Mouse (Mus musculus): ENCODE results near the gene Trip6. TPM values are rescaled to one million over a fixed set of nuclear protein-coding genes. Genes with fewer than 3 reads are reported as not detected.

The Trip6 gene
- polyA plus RNA-seq, 1 experiment from 2014 or later, result 17.0 TPM

- no peaks in the 10 kb centered on the region for H3K27me3 ChIP-seq (replicated peaks; ENCODE audit: control insufficient read depth, insufficient read depth, low read length)
- H3K9me3 ChIP-seq (ENCODE audit: control insufficient read depth, low read length), result no peaks in the 10 kb centered on the region
- H3K9ac ChIP-seq (replicated peaks; ENCODE audit: low read depth, low read length), result no peak overlapping the region
- no peak for ATAC-seq
- H3K27ac ChIP-seq (ENCODE audit: low read length), result no peak overlapping the region
- H3K4me3 ChIP-seq (replicated peaks; ENCODE audit: low read length), result peak overlapping the region; percentile 86
- 74% methylated on average over 3 of the region's 3 CpGs for WGBS
- H3K4me1 ChIP-seq (replicated peaks; ENCODE audit: control insufficient read depth, insufficient read depth, low read length), result peaks cover 25% of the 10 kb centered on the region
- H3K4me2 ChIP-seq (ENCODE audit: low read length), result peak overlapping the region; percentile 91
- peaks cover 20% of the 10 kb centered on the region for H3K36me3 ChIP-seq (ENCODE audit: control insufficient read depth, insufficient read depth)
Observed at GRCm38 (mm10) chr5:137305822-137306221, 8.4 kb downstream of the Trip6 start.

DNA sequence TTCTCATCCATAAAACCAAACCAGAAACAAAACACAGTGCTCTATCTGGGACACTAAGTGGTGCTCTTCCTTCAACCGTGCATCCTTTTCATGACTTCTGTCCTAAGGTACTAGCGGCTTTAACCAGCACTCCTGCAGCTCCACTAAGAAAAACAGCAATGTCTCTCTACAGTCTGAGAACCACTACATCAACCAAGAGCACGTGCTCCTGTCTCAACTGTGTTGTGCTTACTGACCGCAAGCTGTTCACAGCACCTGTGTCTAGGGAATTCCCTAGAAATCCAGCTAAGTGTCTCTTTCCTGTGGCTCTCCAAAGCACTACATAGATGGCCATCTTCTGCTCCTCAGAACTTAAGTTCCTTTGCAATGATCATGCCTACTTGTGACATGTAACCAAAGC lies 9.4 kb downstream of the Trip6 start:
- Histone ChIP-seq H3K4me1 (replicated peaks; ENCODE audit: control insufficient read depth, insufficient read depth, low read length) (peaks cover 25% of the 10 kb centered on the region), H3K27me3 (replicated peaks; ENCODE audit: control insufficient read depth, insufficient read depth, low read length) (no peaks in the 10 kb centered on the region), H3K4me3 (replicated peaks; ENCODE audit: low read length) (no peak overlapping the region), H3K27ac (ENCODE audit: low read length) (no peak overlapping the region), H3K9me3 (ENCODE audit: control insufficient read depth, low read length) (no peaks in the 10 kb centered on the region), H3K36me3 (ENCODE audit: control insufficient read depth, insufficient read depth) (peaks cover 30% of the 10 kb centered on the region), H3K9ac (replicated peaks; ENCODE audit: low read depth, low read length) (0 out of 2 replicates have a peak overlapping the region, but pooled peaks have one; percentile 3), H3K4me2 (ENCODE audit: low read length) (peak overlapping the region; percentile 91)
- no peak for ATAC-seq
- WGBS, result 65% methylated on average over 4 of the region's 4 CpGs

- no peaks in the 10 kb centered on the region for H3K27me3 ChIP-seq (replicated peaks; ENCODE audit: control insufficient read depth, insufficient read depth, low read length)
- no peak overlapping the region for H3K27ac ChIP-seq (ENCODE audit: low read length)
- ATAC-seq, result no peak
- no peak overlapping the region for H3K9ac ChIP-seq (replicated peaks; ENCODE audit: low read depth, low read length)
- H3K9me3 ChIP-seq (ENCODE audit: control insufficient read depth, low read length), result no peaks in the 10 kb centered on the region
- no peak overlapping the region for H3K4me3 ChIP-seq (replicated peaks; ENCODE audit: low read length)
- WGBS, result 78% methylated on average over 3 of the region's 3 CpGs
- peaks cover 25% of the 10 kb centered on the region for H3K4me1 ChIP-seq (replicated peaks; ENCODE audit: control insufficient read depth, insufficient read depth, low read length)
- H3K36me3 ChIP-seq (ENCODE audit: control insufficient read depth, insufficient read depth), result peaks cover 32% of the 10 kb centered on the region
- H3K4me2 ChIP-seq (ENCODE audit: low read length), result no peak overlapping the region
Observed at GRCm38 (mm10) chr5:137304165-137304564, 10.0 kb downstream of the Trip6 start.

GRCm38 (mm10) chr5:137303609-137304008 lies 10.6 kb downstream of the Trip6 start:
- no peak for ATAC-seq
- WGBS, result 82% methylated on average over 4 of the region's 4 CpGs
- Histone ChIP-seq H3K4me1 (replicated peaks; ENCODE audit: control insufficient read depth, insufficient read depth, low read length) (peaks cover 25% of the 10 kb centered on the region), H3K4me3 (replicated peaks; ENCODE audit: low read length) (no peak overlapping the region), H3K27me3 (replicated peaks; ENCODE audit: control insufficient read depth, insufficient read depth, low read length) (no peaks in the 10 kb centered on the region), H3K4me2 (ENCODE audit: low read length) (no peak overlapping the region), H3K36me3 (ENCODE audit: control insufficient read depth, insufficient read depth) (peaks cover 32% of the 10 kb centered on the region), H3K9ac (replicated peaks; ENCODE audit: low read depth, low read length) (no peak overlapping the region), H3K9me3 (ENCODE audit: control insufficient read depth, low read length) (no peaks in the 10 kb centered on the region), H3K27ac (ENCODE audit: low read length) (no peak overlapping the region)

DNA sequence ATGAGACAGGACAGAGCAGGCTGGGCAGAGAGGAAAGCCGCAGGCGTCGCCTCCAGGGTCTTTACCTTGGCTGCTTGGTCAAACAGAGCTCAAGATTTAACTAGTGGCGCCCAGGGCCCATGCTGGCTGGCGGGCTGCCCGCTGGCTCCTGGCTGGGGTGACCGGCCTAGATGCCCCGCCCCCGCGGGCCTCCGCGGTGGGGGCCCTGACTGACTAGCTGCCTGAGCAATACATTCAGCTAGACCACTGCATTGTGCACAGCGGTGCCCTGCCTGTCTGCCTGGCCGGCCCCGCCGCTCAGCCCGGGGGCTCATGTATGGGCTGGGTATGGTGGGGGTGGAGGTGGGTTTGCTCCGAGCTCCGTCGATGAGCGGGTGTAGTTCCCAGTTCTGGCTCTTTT lies 13.0 kb downstream of the Trip6 start:
- Histone ChIP-seq H3K4me2 (ENCODE audit: low read length) (no peak overlapping the region), H3K27me3 (replicated peaks; ENCODE audit: control insufficient read depth, insufficient read depth, low read length) (no peaks in the 10 kb centered on the region), H3K4me3 (replicated peaks; ENCODE audit: low read length) (no peak overlapping the region), H3K9ac (replicated peaks; ENCODE audit: low read depth, low read length) (no peak overlapping the region), H3K9me3 (ENCODE audit: control insufficient read depth, low read length) (no peaks in the 10 kb centered on the region), H3K36me3 (ENCODE audit: control insufficient read depth, insufficient read depth) (peaks cover 56% of the 10 kb centered on the region), H3K4me1 (replicated peaks; ENCODE audit: control insufficient read depth, insufficient read depth, low read length) (peaks cover 18% of the 10 kb centered on the region), H3K27ac (ENCODE audit: low read length) (no peak overlapping the region)
- WGBS, result 49% methylated on average over 21 of the region's 21 CpGs
- peak; percentile 49; the same call in 1 of the 2 replicates for ATAC-seq

DNA sequence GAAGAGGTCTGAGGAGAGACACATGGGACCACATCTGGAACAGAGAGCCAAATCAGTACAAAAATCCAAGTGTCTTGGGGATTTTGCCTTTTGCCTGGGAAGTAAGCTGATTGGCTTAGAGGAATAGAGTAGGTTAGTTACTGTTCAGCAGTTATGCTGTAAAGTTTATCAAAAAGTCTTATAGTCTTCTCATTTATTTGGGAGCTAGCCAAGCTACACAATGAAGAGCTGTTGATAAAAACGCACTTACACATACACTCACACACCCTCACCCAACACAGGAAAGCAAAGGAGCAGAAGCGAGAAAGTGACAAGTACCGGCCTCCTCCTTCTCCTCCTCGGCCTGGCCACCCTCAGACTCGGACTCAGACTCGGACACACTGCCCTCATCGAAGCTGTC lies 15.0 kb downstream of the Trip6 start:
- WGBS, result 88% methylated on average over 7 of the region's 7 CpGs
- Histone ChIP-seq H3K9ac (replicated peaks; ENCODE audit: low read depth, low read length) (no peak overlapping the region), H3K4me3 (replicated peaks; ENCODE audit: low read length) (no peak overlapping the region), H3K27ac (ENCODE audit: low read length) (no peak overlapping the region), H3K27me3 (replicated peaks; ENCODE audit: control insufficient read depth, insufficient read depth, low read length) (no peaks in the 10 kb centered on the region), H3K9me3 (ENCODE audit: control insufficient read depth, low read length) (no peaks in the 10 kb centered on the region), H3K36me3 (ENCODE audit: control insufficient read depth, insufficient read depth) (peaks cover 66% of the 10 kb centered on the region), H3K4me1 (replicated peaks; ENCODE audit: control insufficient read depth, insufficient read depth, low read length) (peaks cover 5% of the 10 kb centered on the region), H3K4me2 (ENCODE audit: low read length) (no peak overlapping the region)
- no peak for ATAC-seq

DNA sequence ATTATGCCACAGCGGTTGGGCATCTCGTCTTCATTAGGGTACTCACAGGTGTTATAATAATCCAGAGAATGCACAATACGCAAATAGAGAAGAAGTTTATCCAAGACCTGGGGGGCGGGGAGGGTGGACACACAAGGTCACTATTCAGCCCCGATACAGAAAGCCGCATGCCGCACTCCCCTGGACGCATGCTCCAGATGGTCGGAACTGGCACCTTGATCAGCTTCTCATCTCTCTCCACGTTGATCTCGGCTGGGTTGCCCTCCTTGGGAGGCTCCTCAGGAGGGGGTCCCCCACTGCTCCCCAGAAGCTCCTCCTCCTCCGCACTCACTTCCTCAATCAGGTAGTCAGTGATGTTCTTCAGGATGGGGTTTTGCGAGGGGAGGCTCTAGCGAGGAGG lies 17.1 kb downstream of the Trip6 start:
- ATAC-seq, result no peak
- Histone ChIP-seq H3K4me1 (replicated peaks; ENCODE audit: control insufficient read depth, insufficient read depth, low read length) (peaks cover 18% of the 10 kb centered on the region), H3K9me3 (ENCODE audit: control insufficient read depth, low read length) (no peaks in the 10 kb centered on the region), H3K4me3 (replicated peaks; ENCODE audit: low read length) (no peak overlapping the region), H3K36me3 (ENCODE audit: control insufficient read depth, insufficient read depth) (peaks cover 58% of the 10 kb centered on the region), H3K9ac (replicated peaks; ENCODE audit: low read depth, low read length) (no peak overlapping the region), H3K4me2 (ENCODE audit: low read length) (no peak overlapping the region), H3K27ac (ENCODE audit: low read length) (no peak overlapping the region), H3K27me3 (replicated peaks; ENCODE audit: control insufficient read depth, insufficient read depth, low read length) (no peaks in the 10 kb centered on the region; the same call in 1 of the 2 replicates)
- WGBS, result 92% methylated on average over 14 of the region's 14 CpGs

DNA sequence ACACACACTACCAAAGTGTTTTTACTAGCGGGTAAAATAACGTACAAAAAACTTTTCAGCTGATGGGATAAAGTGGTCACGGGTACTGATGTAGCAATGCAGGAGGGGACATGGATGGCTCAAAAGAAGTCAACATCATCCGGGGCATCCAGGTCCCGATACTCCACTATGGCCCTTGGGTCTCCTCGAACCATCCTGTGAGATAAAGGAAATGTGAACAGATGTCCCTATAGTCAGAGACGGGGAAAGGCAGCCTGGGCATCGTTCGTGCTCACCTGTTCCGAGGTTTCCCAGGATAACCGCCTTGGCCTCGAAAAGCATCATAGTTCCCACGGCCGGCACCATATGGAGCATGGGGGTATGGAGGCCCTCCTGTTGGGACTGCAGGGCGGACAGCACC lies 18.5 kb downstream of the Trip6 start:
- H3K27ac ChIP-seq (ENCODE audit: low read length), result no peak overlapping the region
- ATAC-seq, result no peak
- no peak overlapping the region for H3K4me3 ChIP-seq (replicated peaks; ENCODE audit: low read length)
- no peaks in the 10 kb centered on the region; the same call in 1 of the 2 replicates for H3K27me3 ChIP-seq (replicated peaks; ENCODE audit: control insufficient read depth, insufficient read depth, low read length)
- H3K36me3 ChIP-seq (ENCODE audit: control insufficient read depth, insufficient read depth), result peaks cover 44% of the 10 kb centered on the region
- H3K4me1 ChIP-seq (replicated peaks; ENCODE audit: control insufficient read depth, insufficient read depth, low read length), result peaks cover 18% of the 10 kb centered on the region
- no peaks in the 10 kb centered on the region for H3K9me3 ChIP-seq (ENCODE audit: control insufficient read depth, low read length)
- 91% methylated on average over 15 of the region's 15 CpGs for WGBS
- H3K9ac ChIP-seq (replicated peaks; ENCODE audit: low read depth, low read length), result no peak overlapping the region
- H3K4me2 ChIP-seq (ENCODE audit: low read length), result no peak overlapping the region

DNA sequence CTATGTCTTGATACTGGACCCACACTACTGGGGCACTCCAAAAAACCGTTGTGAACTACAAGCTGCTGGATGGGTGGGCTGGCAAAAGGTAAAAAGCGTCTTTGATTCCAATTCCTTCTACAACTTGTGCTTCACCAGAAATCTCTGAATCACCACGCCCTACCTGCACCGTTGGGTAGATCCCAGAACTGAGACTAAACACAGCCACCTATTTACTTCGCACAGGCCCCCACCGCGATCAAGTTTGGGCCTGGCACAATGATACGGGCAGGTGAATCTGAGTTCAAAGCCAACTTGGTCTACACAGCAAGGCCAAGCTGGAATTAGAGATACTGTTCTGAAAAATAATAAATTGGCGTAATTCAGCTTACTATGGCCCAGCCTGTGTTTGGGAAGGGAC lies 18.9 kb downstream of the Trip6 start:
- ATAC-seq, result no peak
- H3K27me3 ChIP-seq (replicated peaks; ENCODE audit: control insufficient read depth, insufficient read depth, low read length), result peaks cover 2% of the 10 kb centered on the region
- H3K4me1 ChIP-seq (replicated peaks; ENCODE audit: control insufficient read depth, insufficient read depth, low read length), result peaks cover 18% of the 10 kb centered on the region
- 78% methylated on average over 9 of the region's 9 CpGs for WGBS
- peak overlapping the region; percentile 76 for H3K9ac ChIP-seq (replicated peaks; ENCODE audit: low read depth, low read length)
- no peak overlapping the region for H3K27ac ChIP-seq (ENCODE audit: low read length)
- H3K4me3 ChIP-seq (replicated peaks; ENCODE audit: low read length), result no peak overlapping the region
- peak overlapping the region; percentile 99; the same call in 1 of the 2 replicates for H3K4me2 ChIP-seq (ENCODE audit: low read length)
- no peaks in the 10 kb centered on the region for H3K9me3 ChIP-seq (ENCODE audit: control insufficient read depth, low read length)
- H3K36me3 ChIP-seq (ENCODE audit: control insufficient read depth, insufficient read depth), result peaks cover 40% of the 10 kb centered on the region

DNA sequence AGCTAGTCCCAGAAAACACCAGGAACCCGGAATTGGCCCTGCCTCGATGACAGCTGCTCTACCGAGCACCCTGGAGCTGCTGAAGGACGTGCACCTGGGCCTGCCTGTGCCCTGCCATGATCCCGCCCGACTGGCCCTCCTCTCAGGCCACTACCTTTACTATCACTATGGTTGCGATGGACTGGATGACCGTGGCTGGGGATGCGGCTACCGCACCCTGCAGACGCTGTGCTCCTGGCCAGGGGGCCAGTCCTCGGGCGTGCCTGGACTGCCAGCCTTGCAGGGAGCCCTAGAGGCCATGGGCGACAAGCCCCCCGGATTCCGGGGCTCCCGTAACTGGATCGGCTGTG lies 19.5 kb downstream of the Trip6 start:
- peaks cover 34% of the 10 kb centered on the region for H3K36me3 ChIP-seq (ENCODE audit: control insufficient read depth, insufficient read depth)
- no peak; the same call in none of the 2 replicates for ATAC-seq
- WGBS, result 6% methylated on average over 18 of the region's 18 CpGs

More for the DNA sequence above, 19.5 kb downstream of the Trip6 start:
- H3K4me2 ChIP-seq (ENCODE audit: low read length), result peak overlapping the region; percentile 99
- no peaks in the 10 kb centered on the region for H3K9me3 ChIP-seq (ENCODE audit: control insufficient read depth, low read length)
- H3K9ac ChIP-seq (replicated peaks; ENCODE audit: low read depth, low read length), result peak overlapping the region; percentile 76
- H3K4me3 ChIP-seq (replicated peaks; ENCODE audit: low read length), result peak overlapping the region; percentile 71
- H3K27ac ChIP-seq (ENCODE audit: low read length), result peak overlapping the region; percentile 85
- peaks cover 8% of the 10 kb centered on the region for H3K27me3 ChIP-seq (replicated peaks; ENCODE audit: control insufficient read depth, insufficient read depth, low read length)
- H3K4me1 ChIP-seq (replicated peaks; ENCODE audit: control insufficient read depth, insufficient read depth, low read length), result peaks cover 18% of the 10 kb centered on the region

Measured in forebrain, embryonic 16.5 days (tissue).